Mouse (Mus musculus): ENCODE measurements around the gene Rasl10b. TPM values are rescaled to one million over a fixed set of nuclear protein-coding genes. Genes with fewer than 3 reads are reported as not detected.

Gene Rasl10b
- polyA plus RNA-seq, 1 experiment from 2014 or later = 2.3 TPM

DNA sequence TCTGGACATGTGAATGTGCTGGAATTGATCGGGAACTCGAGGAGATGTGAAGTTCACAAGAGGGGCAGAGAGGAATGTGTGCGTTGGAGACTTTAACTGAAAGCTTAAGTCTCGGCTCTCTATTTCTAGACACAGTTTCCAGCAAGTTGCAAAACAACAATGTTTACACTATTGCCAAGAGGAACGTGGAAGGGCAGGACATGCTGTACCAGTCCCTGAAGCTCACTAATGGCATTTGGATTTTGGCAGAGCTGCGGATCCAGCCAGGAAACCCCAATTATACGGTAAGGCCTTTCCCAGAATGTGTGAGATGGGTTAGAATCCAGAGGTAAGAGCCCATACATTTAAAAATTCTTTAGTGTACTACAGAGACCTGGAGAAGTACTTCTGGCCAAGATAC is 11.3 kb upstream of the Rasl10b start:
- DNase-seq (ENCODE audit: low spot score) (no peak), ATAC-seq (ENCODE audit: low read depth) (no peak)
- WGBS = 89% methylated on average over 7 of the region's 7 CpGs
- Histone ChIP-seq H3K4me1 (ENCODE audit: control insufficient read depth, insufficient read depth, low read length) (no peaks in the 10 kb centered on the region), H3K9ac (ENCODE audit: low read depth, low read length) (no peak overlapping the region), H3K27me3 (replicated peaks; ENCODE audit: control insufficient read depth, insufficient read depth, low read length) (no peaks in the 10 kb centered on the region), H3K27ac (replicated peaks; ENCODE audit: low read depth, low read length) (no peak overlapping the region), H3K4me2 (ENCODE audit: low read depth, low read length) (no peak overlapping the region), H3K4me3 (ENCODE audit: low read depth, low read length) (no peak overlapping the region), H3K36me3 (ENCODE audit: control insufficient read depth, insufficient read depth, low read length) (peaks cover 40% of the 10 kb centered on the region), H3K9me3 (ENCODE audit: control insufficient read depth, low read length) (no peaks in the 10 kb centered on the region)

DNA sequence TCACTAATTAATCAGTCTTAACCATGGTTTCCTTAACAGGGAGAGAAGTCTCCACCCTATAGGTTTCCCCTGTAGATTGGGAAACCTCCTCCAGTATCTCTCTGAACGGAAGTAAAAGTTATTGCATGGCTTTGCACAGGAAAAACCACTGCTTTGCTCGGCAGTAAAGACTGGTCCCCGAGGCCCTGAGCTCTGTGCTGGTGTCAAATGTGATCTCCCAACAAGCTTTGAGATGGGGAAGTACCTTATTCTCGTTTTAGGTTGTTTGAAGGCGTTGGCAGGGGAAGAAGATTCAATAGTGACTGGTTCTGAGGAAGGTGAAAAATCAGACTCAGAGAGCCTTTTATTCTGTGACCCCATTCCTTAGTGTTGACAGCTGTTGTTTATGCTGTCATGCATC is 10.2 kb upstream of the Rasl10b start:
- no peak for ATAC-seq (ENCODE audit: low read depth)
- DNase-seq (ENCODE audit: low spot score) = no peak
- no peak overlapping the region for H3K9ac ChIP-seq (ENCODE audit: low read depth, low read length)
- H3K4me2 ChIP-seq (ENCODE audit: low read depth, low read length) = no peak overlapping the region
- H3K36me3 ChIP-seq (ENCODE audit: control insufficient read depth, insufficient read depth, low read length) = peaks cover 42% of the 10 kb centered on the region
- H3K4me1 ChIP-seq (ENCODE audit: control insufficient read depth, insufficient read depth, low read length) = no peaks in the 10 kb centered on the region
- 73% methylated on average over 5 of the region's 5 CpGs for WGBS
- no peaks in the 10 kb centered on the region for H3K27me3 ChIP-seq (replicated peaks; ENCODE audit: control insufficient read depth, insufficient read depth, low read length)
- H3K9me3 ChIP-seq (ENCODE audit: control insufficient read depth, low read length) = no peaks in the 10 kb centered on the region
- H3K4me3 ChIP-seq (ENCODE audit: low read depth, low read length) = no peak overlapping the region
- no peak overlapping the region for H3K27ac ChIP-seq (replicated peaks; ENCODE audit: low read depth, low read length)

DNA sequence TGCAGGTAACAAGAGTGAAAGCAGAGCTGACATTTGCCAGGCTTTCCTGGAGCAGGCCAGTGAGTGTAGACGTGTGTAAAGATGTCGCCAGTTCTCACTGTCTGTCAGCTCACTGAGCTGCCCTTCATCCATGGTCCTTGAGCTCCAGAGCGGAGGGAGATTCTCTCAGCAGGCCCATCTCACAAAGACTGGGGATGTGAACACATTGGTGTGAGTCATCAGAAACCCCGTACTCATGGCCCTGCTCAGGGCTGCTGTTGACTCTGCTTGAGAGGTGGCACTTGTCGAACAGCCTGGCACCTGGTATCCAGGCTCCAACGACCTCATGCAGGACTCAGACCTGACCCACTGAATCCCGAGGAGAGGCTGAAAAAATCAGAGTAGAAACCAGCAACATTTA is 5.2 kb upstream of the Rasl10b start:
- Histone ChIP-seq H3K4me1 (ENCODE audit: control insufficient read depth, insufficient read depth, low read length) (no peaks in the 10 kb centered on the region), H3K4me2 (ENCODE audit: low read depth, low read length) (no peak overlapping the region), H3K9me3 (ENCODE audit: control insufficient read depth, low read length) (no peaks in the 10 kb centered on the region), H3K9ac (ENCODE audit: low read depth, low read length) (no peak overlapping the region), H3K36me3 (ENCODE audit: control insufficient read depth, insufficient read depth, low read length) (peaks cover 26% of the 10 kb centered on the region), H3K27ac (replicated peaks; ENCODE audit: low read depth, low read length) (no peak overlapping the region), H3K27me3 (replicated peaks; ENCODE audit: control insufficient read depth, insufficient read depth, low read length) (no peaks in the 10 kb centered on the region; the same call in 1 of the 2 replicates), H3K4me3 (ENCODE audit: low read depth, low read length) (no peak overlapping the region)
- WGBS = 87% methylated on average over 7 of the region's 7 CpGs
- DNase-seq (ENCODE audit: low spot score) (no peak), ATAC-seq (ENCODE audit: low read depth) (no peak)

DNA sequence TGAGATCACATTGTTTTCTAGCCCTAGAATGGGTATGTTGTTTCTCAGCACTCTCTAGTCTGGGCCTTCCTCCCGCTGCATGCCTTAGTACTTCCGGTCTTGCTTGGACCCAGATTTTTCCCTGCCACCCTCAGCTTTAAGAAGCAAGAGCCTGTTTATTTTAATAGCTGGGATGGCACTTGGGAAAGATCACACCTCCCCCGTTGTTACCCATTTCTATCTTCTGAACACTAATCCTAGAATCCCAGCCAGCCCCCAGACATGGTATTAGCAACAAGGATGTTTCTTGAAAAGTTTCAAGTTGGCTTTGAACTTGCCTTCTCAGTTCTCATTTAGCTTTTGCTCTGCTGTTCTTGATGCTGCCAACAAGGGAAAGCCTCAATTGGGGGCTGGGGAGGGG is 2.5 kb upstream of the Rasl10b start:
- Histone ChIP-seq H3K27ac (replicated peaks; ENCODE audit: low read depth, low read length) (no peak overlapping the region), H3K9ac (ENCODE audit: low read depth, low read length) (no peak overlapping the region)
- 54% methylated on average over 3 of the region's 3 CpGs for WGBS

DNA sequence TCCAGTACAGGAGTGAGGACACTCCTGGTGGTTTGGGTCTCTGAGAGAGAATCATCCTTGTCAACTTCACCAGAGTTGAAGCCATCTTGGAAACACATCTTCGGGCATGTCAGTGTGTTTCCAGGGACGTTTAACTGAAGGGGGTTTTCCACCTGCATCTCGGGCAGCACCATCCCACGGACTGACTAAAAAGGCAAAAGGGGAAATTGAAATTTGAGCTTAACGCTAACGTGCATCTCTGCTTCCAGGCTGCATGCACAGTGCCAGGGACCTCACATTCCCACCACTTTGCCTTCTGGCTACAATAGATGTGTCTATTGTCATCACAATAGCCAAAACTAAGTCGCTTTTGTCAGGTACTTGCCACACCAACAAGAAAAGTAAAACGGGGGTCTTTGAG is 695 bp upstream of the Rasl10b start:
- no peaks in the 10 kb centered on the region for H3K9me3 ChIP-seq (ENCODE audit: control insufficient read depth, low read length)
- H3K4me2 ChIP-seq (ENCODE audit: low read depth, low read length) = no peak overlapping the region
- no peak for DNase-seq (ENCODE audit: low spot score)
- H3K4me1 ChIP-seq (ENCODE audit: control insufficient read depth, insufficient read depth, low read length) = peaks cover 3% of the 10 kb centered on the region; the same call in 1 of the 2 replicates
- H3K36me3 ChIP-seq (ENCODE audit: control insufficient read depth, insufficient read depth, low read length) = peaks cover 10% of the 10 kb centered on the region
- no peaks in the 10 kb centered on the region; the same call in 1 of the 2 replicates for H3K27me3 ChIP-seq (replicated peaks; ENCODE audit: control insufficient read depth, insufficient read depth, low read length)
- no peak overlapping the region for H3K27ac ChIP-seq (replicated peaks; ENCODE audit: low read depth, low read length)
- H3K4me3 ChIP-seq (ENCODE audit: low read depth, low read length) = no peak overlapping the region
- no peak for ATAC-seq (ENCODE audit: low read depth)
- WGBS = 19% methylated on average over 8 of the region's 8 CpGs
- H3K9ac ChIP-seq (ENCODE audit: low read depth, low read length) = no peak overlapping the region

More for the DNA sequence above, 2.5 kb upstream of the Rasl10b start:
- peaks cover 18% of the 10 kb centered on the region for H3K36me3 ChIP-seq (ENCODE audit: control insufficient read depth, insufficient read depth, low read length)
- ATAC-seq (ENCODE audit: low read depth) (no peak), DNase-seq (ENCODE audit: low spot score) (no peak)
- H3K4me3 ChIP-seq (ENCODE audit: low read depth, low read length) = no peak overlapping the region
- H3K4me2 ChIP-seq (ENCODE audit: low read depth, low read length) = no peak overlapping the region
- H3K9me3 ChIP-seq (ENCODE audit: control insufficient read depth, low read length) = no peaks in the 10 kb centered on the region
- peaks cover 3% of the 10 kb centered on the region; the same call in 1 of the 2 replicates for H3K4me1 ChIP-seq (ENCODE audit: control insufficient read depth, insufficient read depth, low read length)
- H3K27me3 ChIP-seq (replicated peaks; ENCODE audit: control insufficient read depth, insufficient read depth, low read length) = no peaks in the 10 kb centered on the region; the same call in 1 of the 2 replicates

DNA sequence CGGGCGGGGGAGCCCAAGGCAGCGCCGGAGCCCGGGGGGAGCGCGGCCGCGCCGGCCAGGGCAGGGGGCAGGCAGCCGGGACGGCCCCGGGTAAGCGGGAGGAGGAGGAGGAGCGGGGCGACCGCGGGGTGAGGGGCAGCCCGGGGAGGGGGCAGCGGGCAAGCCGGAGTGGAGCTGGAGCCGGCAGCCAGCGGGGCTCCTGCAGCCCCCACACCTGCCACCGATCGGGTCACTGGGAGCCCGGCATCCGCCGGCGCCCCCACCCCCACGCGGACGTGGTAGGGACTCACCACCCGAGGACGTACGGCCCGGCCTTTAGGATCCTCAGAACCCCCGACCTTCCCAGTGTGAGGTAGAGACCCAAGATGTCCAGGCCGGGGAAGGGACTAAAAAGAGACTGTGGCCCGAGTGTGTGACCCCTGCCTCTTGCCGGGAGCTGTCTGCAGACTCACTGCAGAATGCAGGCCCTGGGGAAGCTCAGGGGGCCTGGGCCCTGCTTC is 905 bp downstream of the Rasl10b start:
- DNase-seq (ENCODE audit: low spot score) (no peak), ATAC-seq (ENCODE audit: low read depth) (peak; percentile 20; the same call in 1 of the 2 replicates)
- Histone ChIP-seq H3K9me3 (ENCODE audit: control insufficient read depth, low read length) (no peaks in the 10 kb centered on the region), H3K4me2 (ENCODE audit: low read depth, low read length) (peak overlapping the region; percentile 90), H3K36me3 (ENCODE audit: control insufficient read depth, insufficient read depth, low read length) (no peaks in the 10 kb centered on the region), H3K4me3 (ENCODE audit: low read depth, low read length) (peak overlapping the region; percentile 71), H3K9ac (ENCODE audit: low read depth, low read length) (peak overlapping the region; percentile 74), H3K27ac (replicated peaks; ENCODE audit: low read depth, low read length) (no peak overlapping the region), H3K27me3 (replicated peaks; ENCODE audit: control insufficient read depth, insufficient read depth, low read length) (no peaks in the 10 kb centered on the region; the same call in 1 of the 2 replicates), H3K4me1 (ENCODE audit: control insufficient read depth, insufficient read depth, low read length) (peaks cover 3% of the 10 kb centered on the region; the same call in 1 of the 2 replicates)
- 0% methylated on average over 17 of the region's 40 CpGs for WGBS

DNA sequence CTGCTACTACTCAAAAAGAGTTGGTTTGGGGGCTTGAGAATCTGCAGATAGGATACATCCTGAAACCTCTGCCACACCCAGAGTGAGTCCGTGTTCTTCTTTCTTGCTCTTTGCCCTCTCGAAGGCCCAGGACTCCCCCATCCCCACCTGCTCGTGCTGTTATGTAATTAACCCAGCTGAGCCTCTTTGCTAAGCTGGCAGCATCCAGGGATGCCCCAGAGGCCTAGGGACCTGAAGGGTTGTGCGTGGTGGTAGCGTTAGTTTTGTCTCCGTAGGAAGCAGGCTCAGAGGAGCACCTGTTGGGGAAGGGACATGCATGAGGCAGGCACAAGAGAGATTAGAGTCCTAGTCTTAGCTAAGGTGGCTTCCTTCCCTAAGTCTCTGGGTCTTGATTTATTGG is 1.6 kb downstream of the Rasl10b start:
- peak overlapping the region; percentile 90; the same call in 1 of the 2 replicates for H3K4me2 ChIP-seq (ENCODE audit: low read depth, low read length)
- no peak for DNase-seq (ENCODE audit: low spot score)
- no peaks in the 10 kb centered on the region; the same call in 1 of the 2 replicates for H3K27me3 ChIP-seq (replicated peaks; ENCODE audit: control insufficient read depth, insufficient read depth, low read length)
- H3K27ac ChIP-seq (replicated peaks; ENCODE audit: low read depth, low read length) = no peak overlapping the region
- WGBS = 53% methylated on average over 6 of the region's 6 CpGs
- no peaks in the 10 kb centered on the region for H3K9me3 ChIP-seq (ENCODE audit: control insufficient read depth, low read length)
- H3K9ac ChIP-seq (ENCODE audit: low read depth, low read length) = peak overlapping the region; percentile 74; the same call in 1 of the 2 replicates
- H3K36me3 ChIP-seq (ENCODE audit: control insufficient read depth, insufficient read depth, low read length) = no peaks in the 10 kb centered on the region
- ATAC-seq (ENCODE audit: low read depth) = no peak
- peak overlapping the region; percentile 71; the same call in 1 of the 2 replicates for H3K4me3 ChIP-seq (ENCODE audit: low read depth, low read length)
- H3K4me1 ChIP-seq (ENCODE audit: control insufficient read depth, insufficient read depth, low read length) = peaks cover 3% of the 10 kb centered on the region; the same call in 1 of the 2 replicates

DNA sequence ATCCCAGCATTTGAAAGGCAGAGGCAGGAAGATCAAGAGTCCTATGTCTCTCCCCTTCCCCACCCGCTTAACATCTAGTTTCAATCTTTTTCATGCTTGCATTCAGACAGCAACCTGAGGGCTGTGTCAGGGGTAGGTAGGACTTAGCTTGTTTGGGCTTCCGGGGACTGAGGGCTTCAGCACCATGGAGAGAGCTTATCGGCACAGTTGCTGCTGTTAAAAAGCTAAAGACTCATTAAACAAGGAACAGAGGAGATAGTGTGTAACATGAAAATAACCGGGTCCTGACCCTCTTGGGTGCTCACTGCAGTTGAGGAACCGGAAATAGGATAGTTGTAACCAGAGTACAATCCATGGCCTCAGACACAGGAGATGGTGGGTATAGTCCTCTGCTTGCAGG is 8.1 kb downstream of the Rasl10b start:
- Histone ChIP-seq H3K27ac (replicated peaks; ENCODE audit: low read depth, low read length) (no peak overlapping the region), H3K9ac (ENCODE audit: low read depth, low read length) (no peak overlapping the region), H3K9me3 (ENCODE audit: control insufficient read depth, low read length) (no peaks in the 10 kb centered on the region), H3K36me3 (ENCODE audit: control insufficient read depth, insufficient read depth, low read length) (no peaks in the 10 kb centered on the region), H3K4me1 (ENCODE audit: control insufficient read depth, insufficient read depth, low read length) (no peaks in the 10 kb centered on the region), H3K27me3 (replicated peaks; ENCODE audit: control insufficient read depth, insufficient read depth, low read length) (peaks cover 40% of the 10 kb centered on the region), H3K4me3 (ENCODE audit: low read depth, low read length) (no peak overlapping the region), H3K4me2 (ENCODE audit: low read depth, low read length) (no peak overlapping the region)
- ATAC-seq (ENCODE audit: low read depth) = no peak
- WGBS = 7% methylated on average over 5 of the region's 5 CpGs
- peak; percentile 84 for DNase-seq (ENCODE audit: low spot score)

DNA sequence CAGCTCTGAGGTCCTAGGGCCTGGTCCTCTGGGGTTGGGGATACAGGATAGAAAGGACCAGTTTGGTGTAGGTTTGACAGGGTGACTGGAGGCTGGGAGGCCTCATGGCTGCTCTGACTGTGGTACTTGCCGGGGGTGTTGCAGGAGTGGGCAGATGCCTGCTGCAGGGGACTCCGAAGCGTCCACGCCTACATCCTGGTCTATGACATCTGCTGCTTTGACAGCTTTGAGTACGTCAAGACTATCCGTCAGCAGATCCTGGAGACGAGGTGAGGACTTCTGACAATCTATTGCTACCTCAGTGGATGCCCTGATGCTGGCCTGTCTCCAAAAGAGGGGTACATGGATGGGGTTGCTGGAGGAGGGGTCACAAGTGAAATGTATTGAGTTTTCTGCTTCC is 8.8 kb downstream of the Rasl10b start:
- DNase-seq (ENCODE audit: low spot score) (no peak), ATAC-seq (ENCODE audit: low read depth) (no peak)
- Histone ChIP-seq H3K9ac (ENCODE audit: low read depth, low read length) (no peak overlapping the region), H3K27ac (replicated peaks; ENCODE audit: low read depth, low read length) (no peak overlapping the region), H3K4me3 (ENCODE audit: low read depth, low read length) (no peak overlapping the region), H3K27me3 (replicated peaks; ENCODE audit: control insufficient read depth, insufficient read depth, low read length) (peaks cover 40% of the 10 kb centered on the region), H3K4me2 (ENCODE audit: low read depth, low read length) (no peak overlapping the region), H3K36me3 (ENCODE audit: control insufficient read depth, insufficient read depth, low read length) (no peaks in the 10 kb centered on the region), H3K9me3 (ENCODE audit: control insufficient read depth, low read length) (no peaks in the 10 kb centered on the region), H3K4me1 (ENCODE audit: control insufficient read depth, insufficient read depth, low read length) (no peaks in the 10 kb centered on the region)
- 76% methylated on average over 7 of the region's 7 CpGs for WGBS

Data from embryonic facial prominence, embryonic 14.5 days (tissue).